Mouse (Mus musculus) brain, embryonic 18.5 days (tissue): ENCODE measurements around the gene Lypd1.

ENCODE experiments used
- DNase-seq: peaks from one replicate; pipeline ENCODE4 v3.0.0-alpha.2; 2012; ENCODE audit warnings: low read depth, low spot score

Lypd1 gene

GRCm38 (mm10) chr1:125912601-125913600 is at the start of gene Lypd1:
Gene Lypd1 (minus strand): TSS chr1:125913101.
- no peak for DNase-seq

DNA sequence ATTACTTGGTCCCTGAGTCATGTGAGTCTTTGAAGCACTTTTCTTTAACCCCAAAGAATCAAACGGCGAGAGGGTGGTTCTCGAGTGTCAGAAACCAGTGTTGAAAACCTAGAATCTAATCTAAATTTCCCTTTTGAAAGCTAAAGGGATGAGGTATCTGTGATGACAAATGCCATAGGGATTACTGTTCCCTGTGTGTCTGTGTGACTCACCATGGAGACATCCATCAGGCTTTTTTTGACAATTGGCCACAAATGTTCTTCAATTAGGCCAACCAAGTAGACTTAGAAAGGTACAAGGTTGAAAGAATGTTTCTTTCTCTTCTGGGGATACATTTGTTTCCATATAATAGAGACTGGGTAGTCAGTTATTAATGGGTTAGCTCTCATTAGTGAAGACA is 38.1 kb upstream of the Lypd1 start:
- no peak for DNase-seq

GRCm38 (mm10) chr1:125949076-125949475 is 36.2 kb upstream of the Lypd1 start:
- DNase-seq = no peak

DNA sequence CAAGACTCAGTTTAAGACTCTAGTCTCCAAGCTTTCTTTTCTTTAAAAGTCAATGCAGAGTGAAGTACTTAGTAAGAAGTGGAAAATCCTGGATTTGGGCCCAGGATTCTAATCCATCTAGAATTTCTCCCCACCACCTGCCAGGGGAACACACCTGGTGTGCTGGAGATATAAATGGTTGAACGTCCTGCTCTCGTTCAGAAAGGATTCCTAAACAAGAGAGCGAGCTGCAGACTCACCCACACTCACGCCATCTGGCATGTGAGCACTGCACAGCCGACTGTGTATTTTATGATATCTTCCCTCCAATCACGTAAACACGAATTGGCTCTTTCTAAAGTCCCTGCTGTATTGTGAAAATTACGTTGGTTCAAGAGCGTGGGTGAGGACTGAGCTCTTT is 32.2 kb upstream of the Lypd1 start:
- DNase-seq = no peak

DNA sequence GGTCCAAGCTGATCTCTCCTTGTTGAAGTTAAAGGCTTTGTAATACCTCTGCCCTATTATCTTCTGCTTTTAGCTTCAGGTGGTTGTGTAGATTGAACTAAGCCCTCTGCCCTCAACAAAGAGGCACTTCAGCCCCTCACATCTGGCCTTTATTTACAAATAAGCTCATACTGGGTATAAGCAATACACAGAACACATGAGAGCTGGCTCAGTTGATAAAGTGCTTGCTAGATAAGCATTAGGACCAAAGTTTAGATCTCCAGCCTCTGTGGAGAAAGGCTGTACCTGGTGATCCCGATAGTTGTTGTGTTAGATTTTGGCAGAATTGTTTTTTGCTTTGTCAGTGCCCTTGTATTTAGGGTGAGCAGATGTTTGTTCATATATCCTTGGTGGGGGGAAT is 30.4 kb upstream of the Lypd1 start:
- DNase-seq = no peak

GRCm38 (mm10) chr1:125925486-125925885 is 12.6 kb upstream of the Lypd1 start:
- DNase-seq = no peak

DNA sequence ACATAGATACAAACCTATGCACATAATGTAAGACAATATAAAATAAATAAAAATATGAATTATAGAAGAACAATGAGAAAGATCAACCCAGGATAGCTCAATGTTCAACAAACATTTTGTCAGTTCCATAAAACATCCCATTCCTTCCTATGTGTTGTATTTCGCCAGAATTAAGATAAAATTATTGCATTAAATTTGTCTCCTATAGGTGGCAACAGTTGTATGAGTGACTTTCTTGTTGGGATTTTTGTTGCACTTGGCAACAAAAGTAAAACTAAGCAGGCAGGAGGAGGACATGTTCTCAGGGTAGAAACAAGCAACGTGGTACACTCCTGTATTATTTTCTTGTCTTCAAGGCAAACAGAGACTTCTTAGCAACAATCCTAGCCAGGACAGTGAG is 10.2 kb upstream of the Lypd1 start:
- no peak for DNase-seq

GRCm38 (mm10) chr1:125920696-125921095 is 7.8 kb upstream of the Lypd1 start:
- DNase-seq = no peak

DNA sequence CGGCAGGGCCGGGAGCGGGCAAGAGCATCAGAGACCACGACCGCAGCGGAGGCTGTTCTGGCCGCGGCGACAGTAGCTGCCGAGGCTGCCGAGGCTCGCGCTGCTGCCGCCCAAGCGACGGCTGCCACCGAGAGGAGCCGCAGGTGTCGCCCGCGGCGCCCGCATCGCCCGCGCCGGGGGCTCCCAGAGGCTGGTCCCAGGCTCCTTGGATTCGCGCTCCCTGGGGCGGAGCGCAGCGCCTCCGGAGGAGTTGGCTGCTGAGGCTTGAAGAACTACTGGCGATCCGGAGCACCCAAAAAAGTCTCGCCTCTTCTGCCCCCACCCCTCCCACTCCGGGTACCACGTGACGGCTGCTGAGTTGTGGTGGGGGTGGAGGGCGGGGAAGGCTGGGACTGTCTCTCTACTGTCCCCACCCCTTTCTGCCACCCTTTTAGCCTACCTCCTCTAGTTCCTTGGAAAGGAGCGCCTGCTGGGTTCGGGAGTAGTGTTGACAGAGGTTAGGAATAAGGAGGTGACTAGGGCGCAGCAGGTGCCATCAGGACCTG is 928 bp downstream of the Lypd1 start:
- no peak for DNase-seq

DNA sequence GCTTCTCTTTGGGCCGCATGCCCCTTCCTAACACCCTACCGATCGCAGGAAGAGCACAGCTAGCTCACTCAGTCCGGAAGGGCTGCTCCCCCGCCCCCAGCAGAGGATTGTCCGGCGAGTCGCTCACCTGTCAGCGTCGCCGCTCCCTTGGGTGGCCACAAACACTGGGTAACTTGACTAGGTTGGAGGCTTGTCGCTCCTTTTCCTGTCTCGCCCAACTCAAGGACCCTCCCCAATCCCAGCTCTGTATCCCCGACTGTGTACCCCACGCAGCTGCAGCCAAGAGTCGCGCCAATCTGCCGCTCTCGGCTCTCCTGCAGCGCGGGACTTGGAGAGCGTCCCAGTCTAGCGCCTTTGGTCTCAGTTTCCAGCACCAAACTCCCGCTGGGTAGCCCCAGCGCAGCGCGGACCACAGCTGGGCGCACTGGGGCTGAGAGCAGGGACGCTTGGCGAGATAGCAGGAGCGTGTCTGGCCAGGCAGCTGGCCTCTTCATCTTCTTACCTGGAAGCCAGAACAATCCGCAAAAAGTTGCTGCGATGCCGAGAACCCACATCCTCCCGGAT is 1.5 kb downstream of the Lypd1 start:
- no peak for DNase-seq

DNA sequence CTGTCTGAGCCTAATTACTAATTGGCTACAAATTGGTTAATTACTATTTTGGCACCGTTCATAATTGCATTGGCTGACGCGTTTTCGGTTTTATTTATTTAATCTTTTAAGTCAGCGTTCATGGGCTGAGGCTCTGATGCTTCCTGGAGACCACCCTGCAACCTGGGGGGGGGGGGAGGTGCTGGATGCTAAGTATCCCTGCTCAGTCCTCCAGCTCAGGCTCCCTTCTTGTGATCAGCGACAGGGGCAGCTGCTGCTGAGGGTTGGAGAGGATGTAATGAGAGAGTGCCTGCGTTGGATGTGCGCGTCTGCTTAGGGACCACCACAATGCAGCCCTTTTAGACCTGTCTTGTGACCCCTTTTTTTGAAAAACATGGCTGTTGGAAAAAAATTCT is 2.0 kb downstream of the Lypd1 start:
- no peak for DNase-seq

GRCm38 (mm10) chr1:125910211-125910870 is 2.6 kb downstream of the Lypd1 start:
- no peak for DNase-seq

DNA sequence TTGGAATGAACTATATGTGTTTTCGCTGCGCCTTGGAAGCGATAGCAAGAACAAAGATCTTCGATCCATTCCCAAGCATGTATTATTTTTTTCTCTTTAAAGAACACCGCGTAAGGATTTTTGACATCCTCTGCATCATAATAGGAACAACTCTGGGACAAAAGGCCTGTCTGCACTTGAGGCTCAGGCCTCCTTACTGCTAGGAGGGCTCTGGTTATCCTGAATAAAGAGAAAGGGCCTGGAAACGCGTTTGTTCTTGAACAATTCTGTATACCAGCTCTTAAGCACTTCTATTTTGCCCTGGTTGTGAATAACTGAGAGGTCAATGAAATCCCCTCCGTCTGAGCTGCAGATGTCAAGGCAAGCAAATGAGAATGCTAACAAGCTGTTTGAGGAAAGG is 19.7 kb downstream of the Lypd1 start:
- DNase-seq = no peak

GRCm38 (mm10) chr1:125870056-125870455 is 42.8 kb downstream of the Lypd1 start:
- DNase-seq = no peak

DNA sequence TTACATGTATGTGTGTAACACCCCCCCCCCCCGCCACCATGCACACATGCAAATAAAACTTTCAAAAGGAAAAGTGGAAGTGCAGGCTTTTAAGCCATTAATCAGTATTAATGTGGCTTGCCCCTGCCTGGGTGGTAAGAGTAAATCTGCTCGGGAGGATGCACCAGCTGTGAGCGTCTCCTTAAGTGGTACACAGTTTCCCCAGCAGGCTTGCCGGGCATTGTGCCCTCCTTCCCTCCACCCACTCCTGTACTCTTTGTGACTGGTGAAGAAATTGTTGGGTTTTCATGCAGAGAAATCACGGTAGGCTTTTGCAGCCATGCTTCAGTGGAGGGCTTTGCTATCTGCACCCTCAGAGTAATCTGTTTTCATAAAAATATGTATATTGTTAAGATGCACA is 54.3 kb downstream of the Lypd1 start:
- DNase-seq = no peak

- no peak for DNase-seq
Observed at GRCm38 (mm10) chr1:125854646-125855045, 58.3 kb downstream of the Lypd1 start.

DNA sequence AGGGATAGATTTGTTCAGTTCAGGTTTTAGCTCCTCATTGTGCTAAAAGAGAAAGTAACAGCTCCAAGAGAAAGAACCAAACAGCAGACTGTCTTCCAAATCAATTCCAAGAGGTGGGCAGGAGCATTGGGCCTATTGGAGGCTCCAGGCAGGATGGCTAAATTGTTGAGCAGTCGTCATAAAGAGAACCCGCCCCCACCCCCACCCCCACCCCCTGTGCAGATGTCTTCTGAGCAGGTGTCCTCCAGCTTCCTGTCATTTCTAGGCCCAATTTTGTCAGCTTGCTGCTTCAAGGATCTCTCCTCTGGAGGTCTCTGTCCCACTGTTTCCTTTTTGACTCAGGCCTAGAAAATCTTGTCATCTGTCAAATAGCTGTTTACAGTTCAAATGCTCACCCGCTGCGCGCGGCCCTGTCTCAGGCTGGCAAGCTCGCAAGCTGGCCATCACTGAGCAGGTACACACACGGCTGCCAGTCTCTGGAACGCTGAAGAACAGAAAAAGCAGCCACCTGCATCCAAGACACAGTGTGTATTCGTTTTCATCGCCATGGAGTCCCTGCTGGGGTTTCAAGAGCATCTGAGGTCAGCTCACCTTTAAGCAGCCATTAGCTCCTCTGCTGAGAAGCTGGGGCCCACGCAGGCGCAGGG is 73.0 kb downstream of the Lypd1 start:
- DNase-seq = no peak

DNA sequence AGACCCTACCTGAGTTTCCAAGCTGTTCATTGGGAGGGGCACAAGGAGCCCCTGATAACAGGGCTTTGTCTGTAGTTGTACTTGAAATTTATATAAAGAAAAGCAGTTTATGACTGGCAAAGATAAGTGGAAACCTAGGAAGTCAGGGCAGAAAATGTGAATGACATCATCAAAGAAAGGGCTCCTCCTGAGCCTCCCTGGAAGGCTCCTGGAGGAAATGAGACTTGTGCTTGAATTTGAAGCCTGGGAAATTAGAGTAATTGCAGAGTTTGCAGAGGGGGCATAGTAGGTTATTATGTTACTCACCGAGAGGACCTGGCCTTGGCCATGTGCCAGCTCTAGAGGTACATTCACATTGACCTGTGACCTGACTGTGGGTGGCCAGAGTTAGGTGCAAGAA is 75.4 kb downstream of the Lypd1 start:
- no peak for DNase-seq

DNA sequence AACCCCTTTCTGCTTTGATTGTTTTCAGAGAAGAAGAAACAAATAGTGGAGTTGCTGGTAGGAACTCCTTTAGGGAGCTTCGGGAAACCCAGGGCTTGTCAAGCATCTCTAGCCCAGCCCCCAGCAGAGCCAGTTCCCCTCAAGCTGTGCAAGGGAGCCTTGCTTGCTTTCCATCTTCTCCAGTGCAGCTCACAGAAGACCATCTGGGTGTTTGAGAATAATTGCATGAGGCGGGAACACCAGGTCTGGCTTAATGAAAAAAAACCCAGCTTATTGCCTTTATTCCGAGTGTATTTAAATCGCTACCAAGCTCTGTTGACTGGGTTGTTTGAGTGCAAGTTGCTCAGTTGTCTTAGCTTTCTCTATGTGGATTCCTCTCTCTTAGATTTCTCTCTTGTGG is 89.3 kb downstream of the Lypd1 start:
- DNase-seq = no peak

- DNase-seq = no peak
Observed at GRCm38 (mm10) chr1:125821101-125821500, 91.8 kb downstream of the Lypd1 start.
